Mouse (Mus musculus) MN1 (cell line): ENCODE measurements around the gene Bin2.

Source experiments
- DNase-seq: peaks from one replicate; pipeline ENCODE4 v3.0.0-alpha.2; 2016; ENCODE audit warnings: low spot score

Bin2 gene

DNA sequence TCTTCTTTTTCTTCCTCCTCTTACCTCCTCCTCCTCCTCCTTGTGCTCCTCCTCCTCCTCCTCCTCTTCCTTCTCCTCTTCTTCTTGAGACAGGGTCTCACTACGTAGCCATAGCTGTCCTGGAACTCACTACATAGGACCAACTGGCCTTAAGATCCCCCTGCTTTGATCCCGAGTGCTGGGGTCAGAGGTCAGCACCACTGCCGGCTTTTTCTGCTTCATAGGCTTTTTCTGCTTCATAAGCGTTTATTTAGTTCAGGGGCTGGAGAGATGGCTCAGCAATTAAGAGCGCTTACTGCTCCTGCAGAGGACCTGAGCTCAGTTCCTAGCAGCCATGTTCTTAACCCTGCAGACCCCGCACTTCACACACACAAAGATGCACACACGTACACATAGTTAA is 12.4 kb upstream of the Bin2 start:
- DNase-seq: no peak

DNA sequence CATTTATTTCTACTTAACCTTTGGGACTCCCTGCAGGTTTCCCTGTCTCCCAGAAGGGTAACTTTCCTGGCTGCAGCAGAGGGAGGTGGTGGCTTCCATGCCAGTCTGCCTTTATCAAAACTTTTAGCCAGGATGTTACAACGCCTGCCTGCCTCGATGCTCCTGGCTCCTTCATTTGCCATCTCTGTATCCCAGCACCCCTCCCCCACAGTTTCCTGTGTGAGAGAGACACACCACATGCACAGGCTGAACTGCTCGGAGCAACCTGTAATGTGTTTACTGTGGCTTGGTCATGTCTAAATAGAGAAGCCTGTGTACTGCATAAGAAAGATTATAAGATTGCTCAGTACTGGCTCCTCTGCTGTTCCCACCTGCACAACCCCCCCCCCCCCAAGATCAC is 11.0 kb upstream of the Bin2 start:
- DNase-seq: no peak

DNA sequence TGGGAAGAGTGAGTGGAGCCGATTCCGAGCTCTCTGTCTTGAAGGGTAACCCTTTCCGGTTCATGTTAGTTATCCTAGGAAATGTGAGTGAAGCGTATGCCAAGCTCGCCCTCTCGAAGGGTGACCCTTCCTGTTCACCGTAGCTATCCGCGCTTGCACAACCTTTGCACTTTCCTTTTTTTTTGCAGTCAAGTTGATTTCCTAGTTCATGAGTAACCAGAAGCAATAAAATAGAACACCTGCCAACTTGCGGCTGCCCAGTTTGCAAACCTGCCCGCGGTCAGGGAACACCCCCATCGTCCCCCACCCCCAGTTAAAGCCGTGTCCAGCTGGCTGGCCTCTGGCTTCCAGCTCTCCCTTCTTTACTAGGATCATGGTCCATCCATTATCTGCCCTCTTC is 9.7 kb upstream of the Bin2 start:
- no peak for DNase-seq

DNA sequence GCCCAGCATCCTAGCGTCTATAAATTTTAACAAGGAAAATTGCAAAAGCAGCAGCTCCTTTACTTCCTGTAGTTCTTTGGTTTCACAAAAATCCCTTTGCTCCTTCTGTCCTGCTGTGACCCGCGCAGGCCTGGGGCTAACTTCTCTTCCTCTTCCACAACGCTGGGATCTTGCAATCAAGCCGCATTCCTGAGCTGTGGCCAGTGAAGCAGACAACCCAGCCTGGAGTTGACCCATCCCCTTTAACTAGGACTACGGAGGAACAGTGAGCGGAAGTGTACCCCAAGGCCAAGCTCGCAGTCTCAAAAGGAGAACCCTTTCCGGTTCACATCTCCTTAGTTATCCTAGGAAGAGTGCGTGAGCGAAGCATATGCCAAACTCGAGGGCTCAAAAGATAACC is 9.2 kb upstream of the Bin2 start:
- DNase-seq: no peak

DNA sequence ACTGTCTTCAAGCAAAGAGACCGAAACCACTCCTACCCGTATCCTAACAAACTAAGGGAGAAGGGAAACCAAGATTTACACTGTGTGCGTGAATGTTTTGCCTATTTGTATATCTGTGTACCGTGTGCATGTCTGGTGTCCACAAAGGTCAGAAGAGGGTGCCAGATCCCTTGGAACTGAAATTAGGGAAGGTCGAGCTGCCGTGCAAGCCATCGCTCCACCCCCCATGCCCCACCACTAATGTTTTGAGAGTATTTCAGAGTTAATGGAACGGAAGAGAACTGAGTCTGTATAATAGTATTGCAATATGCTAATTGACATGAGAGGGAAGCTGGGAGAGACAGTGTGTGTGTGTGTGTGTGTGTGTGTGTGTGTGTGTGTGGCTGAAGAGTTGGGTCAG is 8.3 kb upstream of the Bin2 start:
- no peak for DNase-seq

DNA sequence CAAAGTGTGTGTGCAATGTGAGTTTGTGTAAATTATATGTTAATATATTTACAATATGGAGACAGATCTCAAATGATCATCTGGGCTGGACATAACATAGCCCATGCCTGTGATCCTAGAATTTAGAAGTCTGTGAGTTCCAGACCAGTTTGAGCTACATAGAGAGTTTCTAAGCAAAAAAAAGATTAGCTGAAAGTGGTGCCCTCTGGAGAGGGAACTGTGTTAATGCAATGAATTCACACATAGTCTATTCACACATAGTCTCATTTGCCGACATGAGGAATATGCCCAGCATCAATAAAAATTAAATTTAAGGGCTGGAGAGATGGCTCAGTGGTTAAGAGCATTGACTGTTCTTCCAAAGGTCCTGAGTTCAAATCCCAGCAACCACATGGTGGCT is 7.2 kb upstream of the Bin2 start:
- no peak for DNase-seq

DNA sequence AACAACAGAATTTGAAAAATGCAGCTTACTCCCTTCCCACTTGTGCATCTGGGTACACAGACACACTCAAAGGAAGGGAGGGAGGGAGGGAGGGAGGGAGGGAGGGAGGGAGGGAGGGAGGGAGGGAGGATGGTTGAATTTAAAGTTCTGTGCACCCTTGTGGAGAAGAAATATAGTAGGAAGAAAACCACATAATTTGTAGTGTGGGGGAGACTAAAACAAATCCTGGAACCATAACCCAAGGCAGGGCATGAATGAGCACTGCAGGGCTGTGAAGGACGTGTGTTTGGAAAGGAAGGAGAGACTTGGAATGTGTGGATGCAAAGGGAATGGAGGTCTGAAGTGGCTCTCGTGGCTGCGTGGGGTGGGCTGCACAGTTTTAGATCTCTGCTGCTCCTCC is 6.1 kb upstream of the Bin2 start:
- DNase-seq: no peak

DNA sequence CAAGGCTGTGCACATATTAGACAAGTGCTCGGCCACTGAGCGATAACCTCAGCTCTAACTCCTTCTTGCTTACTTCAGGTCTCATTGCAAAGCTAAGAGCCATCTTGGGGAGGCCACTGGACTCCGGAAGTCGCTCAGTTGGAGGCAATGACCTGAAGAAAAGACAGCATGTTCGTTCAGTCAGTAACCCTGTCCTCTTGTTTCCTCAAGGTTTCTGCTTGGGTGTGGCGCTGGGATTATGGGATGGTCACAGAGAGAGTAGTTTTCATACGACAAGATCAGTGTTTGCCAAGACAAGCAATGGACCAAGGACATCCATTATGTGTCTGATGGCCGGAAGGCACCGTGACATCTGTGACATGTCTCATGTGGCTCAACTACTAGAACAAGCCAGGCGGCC is 5.2 kb upstream of the Bin2 start:
- DNase-seq: no peak

DNA sequence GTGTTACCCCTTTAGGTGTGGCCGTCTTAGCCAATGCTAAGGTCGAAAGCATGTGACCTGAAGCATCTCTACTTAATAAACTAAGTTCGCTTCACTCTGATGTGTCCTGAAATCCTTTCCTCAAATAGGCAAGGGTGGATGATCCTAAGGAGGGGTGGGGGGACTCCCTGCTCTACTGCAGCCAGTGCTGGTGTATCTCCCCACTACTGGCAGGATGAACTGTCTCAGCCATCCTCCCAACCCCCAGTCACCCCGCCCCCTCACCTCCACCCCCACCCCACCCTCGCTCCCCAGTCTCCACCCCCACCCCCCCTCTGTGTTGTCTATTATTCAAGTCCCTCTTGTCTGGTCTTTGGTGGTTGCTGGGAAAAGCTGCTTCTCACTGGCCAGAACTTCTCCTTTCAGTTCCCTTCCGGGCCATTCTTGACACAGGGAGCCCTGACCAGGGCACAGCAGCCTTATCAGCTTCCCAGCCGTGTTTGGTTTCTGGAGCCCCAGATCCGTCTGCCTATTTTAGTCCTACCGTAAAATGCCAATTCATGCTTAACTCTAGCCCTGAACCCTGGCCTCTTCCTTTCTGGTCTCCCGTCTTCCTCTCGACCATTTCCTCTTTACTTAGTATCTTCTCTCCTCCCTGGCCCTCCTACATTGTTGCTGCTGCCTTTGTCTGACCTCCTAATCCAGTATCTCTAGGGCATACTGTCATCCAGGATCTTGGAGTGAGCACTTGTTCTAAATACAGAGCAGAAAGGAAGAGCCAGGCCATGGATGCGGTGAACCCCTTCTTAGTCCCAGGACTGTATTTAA is 4.4 kb upstream of the Bin2 start:
- DNase-seq: no peak

DNA sequence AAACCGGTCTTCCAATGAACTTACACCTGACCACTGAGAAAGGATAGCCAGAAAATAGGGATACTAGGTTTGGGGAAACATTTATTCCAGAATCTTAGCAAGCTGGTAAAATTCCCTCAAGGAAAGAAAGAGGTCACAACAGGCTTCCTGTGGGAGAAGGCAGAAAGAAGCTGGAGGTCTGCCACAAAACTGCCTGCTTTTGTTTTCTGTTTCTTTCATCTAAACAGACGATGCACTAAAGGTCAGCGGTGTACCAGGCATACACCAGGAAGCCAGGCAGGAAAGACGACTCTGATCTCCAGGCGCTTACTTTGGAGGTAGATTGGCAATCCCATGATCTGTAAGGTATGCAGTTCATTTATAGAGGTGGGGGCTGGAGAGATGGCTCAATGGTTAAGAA is 1.5 kb upstream of the Bin2 start:
- no peak for DNase-seq

DNA sequence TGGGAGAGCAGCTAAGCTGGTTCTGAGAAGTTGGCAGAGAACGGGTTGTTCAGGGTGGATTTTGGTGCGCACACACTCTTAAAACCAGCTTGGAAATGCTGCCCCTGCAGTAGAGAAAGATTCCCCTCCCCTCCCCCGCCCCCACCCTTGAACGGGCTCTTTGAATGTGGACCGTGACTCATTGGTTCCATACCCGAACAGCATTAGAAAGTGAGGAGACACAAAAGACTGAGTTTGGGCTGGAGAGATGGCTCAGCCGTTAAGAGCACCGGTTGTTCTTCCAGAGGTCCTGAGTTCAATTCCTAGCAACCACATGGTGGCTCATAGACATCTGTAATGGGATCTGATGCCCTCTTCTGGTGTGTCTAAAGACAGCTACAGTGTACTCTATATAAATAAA is 651 bp upstream of the Bin2 start:
- DNase-seq: no peak

DNA sequence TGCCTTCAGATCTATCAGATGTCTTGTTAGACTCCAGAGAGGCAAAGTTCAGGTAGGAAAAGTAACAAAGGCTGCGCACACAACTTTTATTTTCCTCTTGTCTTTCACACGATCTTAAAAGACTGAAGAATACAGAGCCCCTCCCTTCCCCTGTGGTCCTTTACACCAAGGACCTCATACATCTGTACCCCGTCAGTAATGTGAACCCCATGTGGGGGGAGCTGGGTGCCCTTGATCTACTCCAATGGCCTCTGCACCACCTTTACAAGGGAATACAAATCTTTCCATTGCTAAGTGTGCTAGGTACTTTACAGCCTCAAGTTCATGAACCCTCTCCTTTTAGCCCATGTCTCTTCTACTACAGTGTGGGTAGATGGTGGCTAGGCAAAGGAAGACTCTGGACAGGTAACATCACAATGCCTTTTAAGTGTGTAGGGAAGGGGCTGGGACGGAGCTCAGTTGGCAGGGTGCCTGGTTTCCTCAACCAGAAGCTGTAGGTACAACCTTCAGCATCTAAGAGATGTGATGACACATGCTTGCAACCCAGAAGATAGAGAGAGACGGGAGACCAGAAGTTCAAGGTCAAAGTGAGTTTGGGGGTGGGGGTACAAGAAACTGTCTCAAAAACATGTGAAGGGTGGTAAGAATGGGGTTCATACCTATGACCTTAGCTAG is 1.3 kb downstream of the Bin2 start:
- DNase-seq: no peak

DNA sequence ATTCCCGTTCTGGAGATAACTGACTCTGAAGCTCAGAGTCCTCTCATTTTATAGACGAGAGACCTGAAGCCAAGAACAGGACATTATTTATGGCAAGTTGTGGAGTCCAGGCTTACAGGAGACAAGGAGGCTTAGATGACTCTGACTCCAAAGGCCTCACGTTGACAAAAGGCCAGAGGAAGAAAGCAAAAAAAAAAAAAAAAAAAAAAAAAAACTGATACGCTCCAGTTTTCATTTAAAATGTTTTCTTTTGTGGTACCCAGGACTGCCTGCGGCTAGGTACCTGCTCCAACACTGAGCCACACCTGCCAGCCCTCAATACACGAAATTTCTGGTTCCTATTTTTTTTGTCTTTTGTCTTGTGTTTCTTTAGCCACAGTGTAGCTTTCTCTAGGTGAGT is 1.9 kb downstream of the Bin2 start:
- no peak for DNase-seq

DNA sequence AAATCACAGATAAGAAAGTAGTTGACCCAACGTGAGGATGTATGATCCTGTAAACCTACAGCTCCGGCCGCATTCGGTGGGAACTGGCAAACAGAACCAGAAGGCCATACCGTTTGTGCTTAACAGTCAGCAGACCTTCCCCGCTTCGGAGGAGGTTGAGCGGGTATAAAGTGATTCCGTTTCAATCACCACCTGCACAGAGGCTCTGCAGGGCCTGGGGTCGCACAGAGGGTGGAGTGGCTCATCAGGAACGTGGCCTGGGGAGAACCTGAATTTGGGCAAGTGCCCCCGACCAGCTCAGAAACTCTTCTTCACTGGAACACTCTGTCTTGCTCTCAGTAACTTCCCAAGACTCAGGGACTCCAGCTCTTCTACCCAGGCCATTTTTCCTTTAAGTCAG is 2.5 kb downstream of the Bin2 start:
- no peak for DNase-seq

DNA sequence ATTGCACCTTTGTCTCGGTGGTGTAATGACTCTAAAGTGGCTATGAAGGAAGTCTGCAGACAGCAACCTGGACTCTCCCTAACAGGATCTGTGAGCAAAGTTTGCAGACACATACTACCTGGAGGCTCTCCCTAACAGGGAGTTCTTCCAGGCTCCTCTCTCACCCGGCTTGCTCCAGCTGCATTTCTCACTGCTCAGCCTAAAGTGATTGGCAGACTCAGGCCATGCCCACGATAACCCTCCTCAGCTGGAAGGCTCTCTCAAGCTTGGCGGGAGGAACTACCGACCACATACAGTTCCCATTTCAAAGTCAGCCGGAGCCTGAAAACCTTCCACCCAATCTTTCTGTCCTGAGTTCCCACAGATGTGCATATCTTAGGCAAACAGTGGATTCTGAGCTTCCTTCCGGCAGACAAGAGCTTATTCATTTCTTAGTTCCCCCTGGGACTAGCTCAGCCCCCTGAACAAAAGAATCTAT is 3.1 kb downstream of the Bin2 start:
- DNase-seq: no peak

DNA sequence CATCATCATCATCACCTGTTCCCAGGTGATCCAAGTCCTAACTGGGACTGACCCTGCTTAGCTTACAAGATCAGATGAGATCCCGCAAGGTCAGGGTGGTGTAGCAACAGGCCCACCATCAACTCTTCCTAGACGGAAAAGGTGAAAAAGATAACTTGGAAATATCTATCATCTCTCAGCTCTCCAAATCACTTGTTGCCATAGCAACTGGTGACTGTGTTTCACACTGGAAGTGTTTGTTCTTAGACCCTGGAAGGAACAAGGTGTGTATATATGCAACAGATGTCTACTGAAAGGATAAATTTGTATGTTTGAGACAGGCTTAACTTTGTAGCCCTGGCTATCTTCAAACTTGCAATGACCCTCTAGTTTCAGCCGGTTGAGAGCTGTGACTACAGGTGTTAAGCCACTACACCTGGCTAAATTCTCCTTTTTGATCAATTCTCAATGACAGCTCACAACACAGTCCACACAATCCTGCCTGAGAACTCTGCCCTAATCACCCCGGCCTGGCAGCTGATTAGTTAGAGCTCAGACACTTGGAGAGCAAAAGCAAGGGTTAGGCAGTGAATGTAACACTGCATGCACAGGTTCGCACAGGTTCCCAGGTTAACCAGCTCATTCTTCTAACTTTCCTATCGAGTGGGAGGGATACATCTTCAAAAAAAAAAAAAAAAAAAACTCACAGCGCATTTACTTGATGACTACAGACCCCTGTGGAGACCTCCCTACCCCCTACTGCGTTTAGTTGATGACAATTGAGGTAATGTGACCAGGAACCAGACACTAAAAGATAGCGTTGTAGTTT is 3.7 kb downstream of the Bin2 start:
- no peak for DNase-seq

DNA sequence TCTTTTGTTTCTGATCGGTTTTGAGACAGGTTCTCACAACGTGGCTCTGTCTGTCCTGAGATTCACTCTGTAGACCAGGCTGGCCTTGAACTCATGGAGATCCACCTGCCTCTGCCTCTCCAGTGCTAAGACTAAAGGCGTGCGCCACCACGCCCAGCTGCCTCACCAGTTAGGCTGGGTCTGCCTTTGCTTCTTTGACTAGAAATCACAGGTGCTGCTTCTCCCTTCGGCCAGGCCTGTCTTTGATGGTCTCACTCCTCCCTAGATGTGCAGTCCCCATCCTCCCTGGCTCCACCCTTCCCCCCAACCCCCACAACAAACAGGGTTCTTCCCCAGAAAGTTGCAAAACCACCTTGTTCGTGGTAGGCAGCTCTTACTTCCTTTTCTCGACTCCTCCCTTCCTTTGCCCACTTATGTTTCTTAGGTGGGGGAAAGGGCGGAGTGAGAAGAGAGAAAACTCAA is 4.5 kb downstream of the Bin2 start:
- DNase-seq: no peak

DNA sequence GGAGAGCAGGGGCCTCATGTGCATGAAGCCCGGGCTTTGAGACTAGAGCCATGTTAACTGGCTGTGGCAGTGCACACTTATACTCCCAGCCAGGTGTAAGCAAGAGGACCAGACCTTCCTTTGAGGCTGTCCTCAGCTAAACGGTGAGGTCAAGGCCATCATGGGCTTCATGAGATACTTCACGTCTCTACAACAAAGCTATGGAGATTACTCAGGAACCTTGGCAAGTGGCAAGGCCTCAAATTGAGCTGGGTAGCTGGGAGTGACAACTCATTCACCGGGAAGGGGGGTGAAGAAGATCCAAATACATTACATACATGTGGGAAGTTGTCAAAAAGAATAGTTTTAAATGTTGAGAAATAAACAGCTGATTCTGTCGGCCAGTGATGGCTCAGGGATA is 8.5 kb downstream of the Bin2 start:
- no peak for DNase-seq

DNA sequence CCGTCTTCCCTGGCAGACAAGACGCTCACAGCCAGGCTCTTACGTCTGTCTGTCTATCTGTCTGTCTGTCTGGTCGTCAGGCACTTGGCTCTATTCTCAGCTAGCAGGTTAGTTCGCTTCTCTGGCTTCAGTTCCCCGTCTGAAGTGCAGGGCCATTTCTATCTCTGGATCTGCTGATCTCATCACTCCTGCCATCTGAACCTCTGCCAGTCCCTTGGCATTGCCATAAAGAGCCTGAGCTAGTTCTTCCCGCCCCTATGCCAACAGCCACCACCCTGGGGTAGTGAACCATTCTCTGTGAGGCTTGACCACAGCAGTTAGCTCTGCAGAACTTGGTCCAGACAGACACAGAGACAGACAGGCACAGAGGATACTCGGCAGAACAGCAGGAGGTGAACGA is 9.0 kb downstream of the Bin2 start:
- DNase-seq: no peak

DNA sequence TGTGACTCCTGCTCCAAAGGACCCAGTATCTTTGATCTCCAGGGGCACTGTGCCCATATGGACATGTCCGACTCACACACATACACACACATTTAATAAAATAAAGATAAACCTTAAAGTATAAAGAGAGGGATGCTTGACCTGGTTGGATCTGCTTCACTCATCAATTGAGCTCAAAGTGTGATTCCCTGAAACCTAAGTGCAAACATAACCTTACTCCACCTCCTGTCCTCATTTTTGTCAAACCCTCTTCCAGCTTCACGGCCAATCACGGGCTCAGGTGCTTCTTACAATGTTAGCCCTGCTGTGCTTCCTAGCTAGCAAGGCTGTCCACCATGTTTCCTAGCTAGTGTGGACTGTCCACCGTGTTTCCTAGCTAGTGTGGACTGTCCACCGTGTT is 14.2 kb downstream of the Bin2 start:
- no peak for DNase-seq

DNA sequence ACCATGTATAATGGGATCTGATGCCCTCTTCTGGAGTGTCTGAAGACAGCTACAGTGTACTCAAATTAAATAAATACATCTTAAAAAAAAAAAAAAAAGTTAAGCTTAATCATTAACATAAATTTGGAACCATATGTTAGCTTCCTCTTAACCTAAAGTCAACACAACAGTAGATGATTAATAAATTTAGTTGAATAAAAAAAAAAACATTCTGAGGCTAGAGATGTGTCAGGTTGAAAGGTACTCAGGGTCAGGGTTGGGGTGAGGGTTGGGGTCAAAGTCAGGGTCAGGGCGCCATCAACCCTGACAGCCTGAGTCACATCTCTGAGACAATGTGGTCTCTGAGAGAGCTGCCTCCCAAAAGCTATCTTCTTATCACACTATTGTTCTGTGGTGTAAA is 15.1 kb downstream of the Bin2 start:
- no peak for DNase-seq

DNA sequence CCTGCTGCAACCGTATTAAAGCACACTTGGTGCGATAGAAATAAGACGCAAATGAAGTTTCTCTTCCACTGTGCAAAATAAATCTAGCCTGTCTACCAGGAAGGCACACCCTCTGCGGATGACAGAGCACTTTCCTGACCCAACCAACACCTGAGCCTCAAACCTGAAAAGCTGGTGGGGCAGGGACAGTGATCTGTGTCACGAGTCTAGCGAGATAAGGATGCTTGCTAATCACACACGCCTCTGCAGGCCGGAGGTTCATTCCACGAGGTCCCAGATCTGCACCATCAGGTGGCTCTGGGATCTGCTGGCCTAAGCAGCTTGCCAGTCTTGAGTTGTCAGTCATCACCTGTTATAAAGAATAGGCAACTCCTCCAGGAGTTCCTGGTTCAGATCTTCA is 17.7 kb downstream of the Bin2 start:
- no peak for DNase-seq

DNA sequence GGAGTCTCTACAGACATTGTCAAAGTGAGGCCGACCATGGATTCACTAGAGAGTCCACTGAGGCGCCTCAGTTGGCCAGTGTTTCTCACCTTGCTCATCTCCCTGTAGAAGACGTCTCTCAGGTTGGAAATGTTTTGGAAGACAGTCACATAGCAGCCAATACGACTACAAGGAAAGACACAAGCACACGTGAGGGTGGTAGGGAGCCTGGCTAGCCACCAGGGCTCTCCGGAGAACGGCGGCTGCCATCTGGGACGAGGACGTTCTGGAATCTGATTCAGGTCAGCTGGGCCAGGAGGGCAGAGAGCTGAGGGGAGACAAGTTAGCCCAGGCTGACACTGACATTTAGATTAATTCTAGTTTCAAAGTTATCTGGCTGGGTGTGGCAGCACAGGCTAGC is 19.2 kb downstream of the Bin2 start:
- DNase-seq: no peak
